Comparison of ENCODE assay signal across 15 mouse cellular contexts in the genomic region with DNA sequence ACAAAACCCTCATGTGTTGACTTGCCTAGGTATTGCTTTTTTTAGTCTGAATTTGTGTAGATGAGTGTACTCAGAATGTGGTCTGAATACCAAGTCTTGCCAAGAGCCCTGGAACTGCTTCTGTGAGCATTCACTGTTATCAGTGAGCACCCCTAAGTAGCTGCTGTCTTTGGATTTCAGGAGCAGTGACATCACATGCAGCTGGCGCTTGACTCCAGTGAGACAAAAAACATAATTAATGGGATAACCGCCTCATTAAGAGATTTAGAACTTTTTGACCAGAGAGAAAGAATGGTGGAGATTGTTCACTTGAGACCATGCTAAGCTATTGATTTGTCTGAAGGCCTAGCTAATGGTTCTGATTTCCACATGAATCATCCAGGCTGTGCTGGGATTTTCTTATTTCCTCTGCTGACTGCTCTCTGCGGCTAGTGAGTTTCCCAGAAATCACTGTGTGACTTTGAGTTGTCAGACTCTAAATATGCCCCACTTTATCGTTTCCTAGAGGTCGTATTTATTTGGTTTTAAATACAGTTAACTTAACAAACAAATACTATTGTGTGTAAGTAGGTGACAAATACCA. TPM values are rescaled to one million over a fixed set of nuclear protein-coding genes. Genes with fewer than 3 reads are reported as not detected.
A peak's percentile ranks its signal among the peaks of the same experiment; 100 is the strongest.
DNase-seq lines count a peak whose midpoint lies in the region; ATAC-seq and TF ChIP-seq lines count a peak whose summit lies in the region.
"Had no signal": no experiment of that assay in that cellular context is flagged by ENCODE, and none has a peak within 500 bp of the region (broad histone marks: within the 10 kb centered on the region; RNA-seq: fewer than 3 reads in every experiment).

No protein-coding gene starts in this region.

- peak overlapping the region; percentile 57; the same call in 1 of the 2 replicates for H3K27ac ChIP-seq in layer of hippocampus, adult 2 months
- 0 out of 2 replicates have a peak overlapping the region, but pooled peaks have one; percentile 15 for H3K27ac ChIP-seq in forebrain, embryonic 12.5 days
- H3K27ac ChIP-seq in neural tube, embryonic 14.5 days (ENCODE audit: low read depth, low read length) = no peak overlapping the region
- H3K27ac ChIP-seq: limb, embryonic 15.5 days; lung, embryonic 15.5 days had no signal

- no peaks in the 10 kb centered on the region; the same call in 1 of the 2 replicates for H3K4me1 ChIP-seq in forebrain, embryonic 12.5 days
- peaks cover 8% of the 10 kb centered on the region for H3K4me1 ChIP-seq in neural tube, embryonic 14.5 days (ENCODE audit: control insufficient read depth, insufficient read depth, low read length)
- H3K4me1 ChIP-seq: limb, embryonic 15.5 days; lung, embryonic 15.5 days had no signal

- H3K4me3 ChIP-seq in layer of hippocampus, adult 2 months = no peak overlapping the region
- H3K4me3 ChIP-seq in forebrain, embryonic 12.5 days (replicated peaks) = no peak overlapping the region
- H3K4me3 ChIP-seq in neural tube, embryonic 14.5 days (ENCODE audit: low read depth, low read length) = no peak overlapping the region
- H3K4me3 ChIP-seq: limb, embryonic 15.5 days; lung, embryonic 15.5 days had no signal

- no peak overlapping the region for H3K9ac ChIP-seq in forebrain, embryonic 12.5 days
- no peak overlapping the region for H3K9ac ChIP-seq in neural tube, embryonic 14.5 days (replicated peaks; ENCODE audit: low read depth, low read length)
- H3K9ac ChIP-seq: limb, embryonic 15.5 days; lung, embryonic 15.5 days had no signal

- peak; percentile 74 for ATAC-seq in forebrain, embryonic 12.5 days (ENCODE audit: low FRiP score)
- ATAC-seq in neural tube, embryonic 14.5 days (ENCODE audit: low read depth) = peak; percentile 58; the same call in 1 of the 2 replicates
- ATAC-seq: inflammation-experienced regulatory T-cells, adult 6 months had no signal

- TF ChIP-seq CTCF in layer of hippocampus, adult 2 months (conservative IDR thresholded peaks at IDR 0.05) = no peak

- H3K9me3 ChIP-seq in forebrain, embryonic 12.5 days = no peaks in the 10 kb centered on the region
- H3K9me3 ChIP-seq in neural tube, embryonic 14.5 days (ENCODE audit: control insufficient read depth, low read length) = no peaks in the 10 kb centered on the region
- H3K9me3 ChIP-seq: G1E; limb, embryonic 15.5 days; lung, embryonic 15.5 days had no signal

- WGBS in forebrain, embryonic 12.5 days = 39% methylated on average over 5 of the region's 5 CpGs
- 29% methylated on average over 5 of the region's 5 CpGs for WGBS in neural tube, embryonic 14.5 days

- peak in 1 of 2 experiments; percentile 22 for DNase-seq in layer of hippocampus, adult 2 months (ENCODE audit: low spot score in 2 of 2)
- DNase-seq in layer of hippocampus, postnatal 25 days (ENCODE audit: extremely low spot score in 1 of 2, low spot score in 1 of 2) = no peak
- peak; percentile 29 for DNase-seq in NIH3T3 (ENCODE audit: low read depth)
- DNase-seq in T-cell, adult 2 months (ENCODE audit: low spot score) = no peak
- DNase-seq in lung, postnatal 4 days = no peak
- DNase-seq in frontal cortex, postnatal 36 days (ENCODE audit: low spot score in 2 of 2) = no peak
- DNase-seq: adrenal gland, adult 8-10 months; cerebellum, adult 11 months; kidney, postnatal 10 days had no signal

- no peaks in the 10 kb centered on the region for H3K36me3 ChIP-seq in forebrain, embryonic 12.5 days (replicated peaks)
- no peaks in the 10 kb centered on the region for H3K36me3 ChIP-seq in neural tube, embryonic 14.5 days (ENCODE audit: control insufficient read depth, insufficient read depth, low read length)
- H3K36me3 ChIP-seq: G1E; limb, embryonic 15.5 days; lung, embryonic 15.5 days had no signal

- H3K27me3 ChIP-seq in forebrain, embryonic 12.5 days = no peaks in the 10 kb centered on the region
- H3K27me3 ChIP-seq in neural tube, embryonic 14.5 days (ENCODE audit: control insufficient read depth, insufficient read depth, low read length) = no peaks in the 10 kb centered on the region
- H3K27me3 ChIP-seq: limb, embryonic 15.5 days; lung, embryonic 15.5 days had no signal

- no peak overlapping the region for H3K4me2 ChIP-seq in forebrain, embryonic 12.5 days
- H3K4me2 ChIP-seq in neural tube, embryonic 14.5 days (ENCODE audit: low read depth, low read length) = no peak overlapping the region
- H3K4me2 ChIP-seq: limb, embryonic 15.5 days; lung, embryonic 15.5 days had no signal

RNA-seq across cellular contexts. Expression of a gene that starts 14.5 kb away (rescaled TPM):
- 100 to 1,000 TPM; 201 to 210 TPM for total RNA-seq in layer of hippocampus, adult 2 months (2021)
- 100 to 1,000 TPM; 180 to 206 TPM for total RNA-seq in layer of hippocampus, postnatal 25 days (2021)
- 36.8 and 45.9 TPM in 2 replicates for polyA plus RNA-seq in forebrain, embryonic 12.5 days (2016; fragmentation: Nextera tagmentation; extraction: Ambion mirVana)
- polyA plus RNA-seq in neural tube, embryonic 14.5 days (2014; fragmentation: Nextera tagmentation; extraction: Ambion mirVana) = 56.6 and 60.0 TPM in 2 replicates

RNA-seq across cellular contexts. Expression of a gene that starts 47.9 kb away (rescaled TPM):
- total RNA-seq in layer of hippocampus, adult 2 months (2021) = 100 to 1,000 TPM; 163 to 170 TPM
- total RNA-seq in layer of hippocampus, postnatal 25 days (2021) = 100 to 1,000 TPM; 171 to 176 TPM
- 321 and 326 TPM in 2 replicates for polyA plus RNA-seq in forebrain, embryonic 12.5 days (2016; fragmentation: Nextera tagmentation; extraction: Ambion mirVana)
- polyA plus RNA-seq in neural tube, embryonic 14.5 days (2014; fragmentation: Nextera tagmentation; extraction: Ambion mirVana) = 209 and 219 TPM in 2 replicates
